Mouse (Mus musculus) hindbrain, postnatal 0 days (tissue): ENCODE results near the gene Jpt1. TPM values are rescaled to one million over a fixed set of nuclear protein-coding genes. Genes with fewer than 3 reads are reported as not detected.
"Not testable (repeated sequence)": the region's sequence is repeated elsewhere in the genome, so short reads cannot be mapped to it uniquely, and the experiment has no call there.

ENCODE experiments used
- ATAC-seq: fragments of 200-750 bp; cut with Nextera tagmentation; 2 replicates; pipeline ENCODE4 v1.8.0; 2017; ENCODE audit warnings: mild to moderate bottlenecking, moderate TSS enrichment, moderate library complexity
- DNase-seq: peaks from one replicate; pipeline ENCODE4 v3.0.0-alpha.2; 2015; ENCODE audit warnings: low spot score
- H3K27ac ChIP-seq: fragments of 300-500 bp; sonication (generic); 2 replicates; pipeline ENCODE4 v1.5.1; 2014; ENCODE audit warnings: mild to moderate bottlenecking
- H3K27me3 ChIP-seq: fragments of 300-500 bp; sonication (generic); 2 replicates; pipeline ENCODE4 v1.6.1; 2014; ENCODE audit warnings: low read length, mixed read lengths; ENCODE audit not compliant: insufficient read depth
- H3K36me3 ChIP-seq: fragments of 300-500 bp; sonication (generic); 2 replicates; pipeline ENCODE4 v1.6.1; 2014; ENCODE audit warnings: low read length, mixed read lengths; ENCODE audit not compliant: insufficient read depth
- H3K4me1 ChIP-seq: fragments of 300-500 bp; sonication (generic); 2 replicates; pipeline ENCODE4 v1.6.1; 2014; ENCODE audit warnings: antibody characterized with exemption, low read length, mixed read lengths; ENCODE audit not compliant: insufficient read depth
- H3K4me2 ChIP-seq: fragments of 300-500 bp; sonication (generic); 2 replicates; pipeline ENCODE4 v1.6.1; 2014; ENCODE audit warnings: low read depth, mild to moderate bottlenecking, low read length, moderate library complexity, mixed read lengths
- H3K4me3 ChIP-seq: fragments of 300-500 bp; sonication (generic); 2 replicates; pipeline ENCODE4 v1.5.1; 2014; ENCODE audit warnings: low read length
- H3K9ac ChIP-seq: fragments of 300-500 bp; sonication (generic); replicated peaks from 2 replicates; pipeline ENCODE4 v1.6.1; 2014; ENCODE audit warnings: mild to moderate bottlenecking, low read length, moderate library complexity, mixed read lengths
- H3K9me3 ChIP-seq: fragments of 300-500 bp; sonication (generic); 2 replicates; pipeline ENCODE4 v1.6.1; 2016; ENCODE audit warnings: low read length, mixed read lengths
- CTCF ChIP-seq: IDR thresholded peaks from 2 replicates; pipeline ENCODE4 v1.5.1; 2016; ENCODE audit warnings: antibody characterized with exemption, control low read depth, low read depth
- WGBS: fragments of 180-500 bp; shearing (Covaris S2); extraction: QIAGEN DNeasy Blood & Tissue Kit; methylation state at CpG from one replicate; pipeline ENCODE4 v1.1.7; 2014; 5-methylcytosine and 5-hydroxymethylcytosine counted together
- polyA plus RNA-seq: library from polyadenylated mRNA; unstranded; fragments of >200 nt; fragmentation: Nextera tagmentation; extraction: Ambion mirVana; gene quantifications from 2 replicates; pipeline ENCODE4 v1.2.1, GENCODE M21; 2015
- total RNA-seq: library from RNA; depleted of rRNA; stranded (reverse); fragments of >200 nt; gene quantifications from 2 replicates; pipeline ENCODE4 v1.2.3, GENCODE M21; 2014

The Jpt1 gene
- total and polyA plus RNA-seq, 2 experiments from 2014 or later, result 655 to 1,016 TPM

DNA sequence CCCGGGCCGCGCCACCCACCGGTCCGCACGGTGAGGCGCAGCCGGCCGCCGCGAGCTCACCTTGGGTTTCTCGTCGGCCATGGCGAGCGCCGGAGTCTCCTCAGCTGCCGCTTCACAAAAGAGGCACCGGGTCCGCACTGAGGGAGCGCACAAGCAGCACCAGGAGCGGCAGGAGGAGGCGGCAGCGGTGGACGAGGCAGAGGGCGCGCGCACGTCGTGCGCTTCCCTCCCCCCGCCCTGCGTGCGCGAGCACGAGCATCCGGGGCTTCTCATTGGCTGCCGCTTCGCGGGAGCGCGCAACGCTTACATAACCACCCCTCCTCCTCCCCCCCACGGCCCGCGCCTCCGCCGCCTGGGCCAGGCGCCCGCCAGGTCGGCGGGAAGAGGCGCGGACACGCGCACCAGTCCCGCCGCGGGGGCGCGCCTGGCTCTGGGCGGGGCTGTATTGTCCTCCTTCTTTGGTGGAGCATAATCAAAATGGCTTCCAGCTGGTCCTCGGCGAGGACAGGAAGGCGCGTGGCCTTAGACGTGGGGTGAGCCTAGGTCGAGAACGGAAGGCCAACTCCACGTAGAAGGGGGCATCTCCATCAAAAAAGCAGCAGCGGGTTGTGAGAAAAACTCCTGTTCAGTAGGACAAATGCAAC lies 22.0 kb upstream of the Jpt1 start, which contains the start of gene Sumo2:
Sumo2 (minus strand) TSS at position 239 of the 644 bp plus-strand sequence.
- Histone ChIP-seq H3K9me3 (no peaks in the 10 kb centered on the region), H3K9ac (peak within 1 kb of the TSS; percentile 95), H3K4me2 (peak within 1 kb of the TSS; percentile 77), H3K4me1 (peaks cover 14% of the 10 kb centered on the region), H3K27me3 (no peaks in the 10 kb centered on the region), H3K27ac (peak within 1 kb of the TSS; percentile 100), H3K36me3 (peaks cover 18% of the 10 kb centered on the region), H3K4me3 (peak within 1 kb of the TSS; percentile 91)
- ATAC-seq, result peak; percentile 94
- TF ChIP-seq CTCF, result no peak
- DNase-seq, result peak; percentile 99
- WGBS, result 2% methylated on average over 44 of the region's 70 CpGs

DNA sequence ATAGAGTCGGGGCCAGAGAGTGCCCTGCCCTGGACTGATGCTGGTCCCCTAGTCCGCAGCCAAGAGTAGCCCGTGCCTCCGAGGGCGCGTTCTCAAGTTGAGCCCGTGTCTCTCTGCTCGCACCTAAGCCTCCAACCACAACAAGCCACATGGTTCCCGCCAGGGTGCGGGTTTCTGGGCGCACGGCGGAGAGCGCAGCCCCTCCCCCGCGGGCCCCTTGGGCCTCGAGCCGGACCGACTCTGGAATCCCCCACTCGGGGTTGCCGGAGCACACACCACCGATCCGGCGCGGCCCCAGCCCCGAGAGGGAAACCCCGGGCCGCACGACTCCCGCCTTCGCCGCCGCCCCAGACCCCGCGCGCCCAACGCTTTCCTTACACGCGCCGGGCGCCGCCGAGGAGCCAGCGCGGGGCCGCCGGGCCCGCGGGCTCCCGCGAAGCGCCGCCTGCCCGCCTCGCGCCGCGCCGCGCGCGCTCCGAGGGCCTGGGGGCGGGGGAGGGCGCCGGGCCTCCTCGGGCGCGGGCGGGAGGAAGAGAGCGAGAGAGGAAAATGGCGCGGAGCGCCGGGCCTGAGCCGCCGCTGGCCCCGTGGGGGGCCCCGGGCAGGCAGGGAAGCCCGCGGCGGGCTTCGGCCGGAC lies 21.3 kb upstream of the Jpt1 start:
- Histone ChIP-seq H3K36me3 (peaks cover 18% of the 10 kb centered on the region), H3K27me3 (no peaks in the 10 kb centered on the region), H3K4me3 (peak overlapping the region; percentile 91), H3K9me3 (no peaks in the 10 kb centered on the region), H3K9ac (peak overlapping the region; percentile 95), H3K27ac (peak overlapping the region; percentile 100), H3K4me2 (peak overlapping the region; percentile 77), H3K4me1 (peaks cover 14% of the 10 kb centered on the region)
- peak; percentile 85 for ATAC-seq
- WGBS, result 2% methylated on average over 43 of the region's 84 CpGs
- TF ChIP-seq CTCF, result no peak
- peak; percentile 90 for DNase-seq

DNA sequence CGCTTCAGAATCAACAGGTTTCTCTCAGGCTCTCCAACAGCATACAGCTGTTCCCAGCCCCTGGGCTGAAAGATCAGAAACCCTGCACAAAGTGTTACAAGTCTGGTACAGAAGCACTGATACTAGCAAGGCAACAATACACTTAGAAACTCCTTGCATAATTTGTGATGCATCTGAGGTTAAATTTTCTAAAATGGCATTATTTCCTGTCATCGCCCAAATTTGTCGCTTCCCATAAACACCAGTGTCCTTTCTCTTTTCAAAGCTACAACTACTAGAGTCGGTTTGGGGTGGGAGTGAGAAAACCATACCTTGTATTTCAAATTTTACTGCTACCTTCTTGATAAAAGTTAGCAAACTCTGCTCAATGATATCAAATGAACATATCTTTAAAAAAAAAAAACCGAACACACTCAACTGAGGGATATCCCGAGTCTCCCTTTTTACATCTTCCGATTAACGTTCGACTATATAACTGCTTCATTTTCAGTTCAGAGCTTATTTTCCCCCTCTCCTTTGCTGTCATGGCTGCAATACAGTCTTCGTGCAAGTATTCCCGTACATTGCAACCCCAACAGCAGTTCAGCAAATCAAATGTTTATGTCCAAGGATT lies 20.7 kb upstream of the Jpt1 start:
- Histone ChIP-seq H3K4me2 (peak overlapping the region; percentile 77), H3K27ac (peak overlapping the region; percentile 100), H3K4me3 (peak overlapping the region; percentile 91), H3K36me3 (peaks cover 23% of the 10 kb centered on the region), H3K27me3 (no peaks in the 10 kb centered on the region), H3K9me3 (no peaks in the 10 kb centered on the region), H3K9ac (peak overlapping the region; percentile 95), H3K4me1 (peaks cover 14% of the 10 kb centered on the region)
- ATAC-seq, result no peak
- no peak for DNase-seq
- 5% methylated on average over 11 of the region's 11 CpGs for WGBS
- TF ChIP-seq CTCF, result no peak

DNA sequence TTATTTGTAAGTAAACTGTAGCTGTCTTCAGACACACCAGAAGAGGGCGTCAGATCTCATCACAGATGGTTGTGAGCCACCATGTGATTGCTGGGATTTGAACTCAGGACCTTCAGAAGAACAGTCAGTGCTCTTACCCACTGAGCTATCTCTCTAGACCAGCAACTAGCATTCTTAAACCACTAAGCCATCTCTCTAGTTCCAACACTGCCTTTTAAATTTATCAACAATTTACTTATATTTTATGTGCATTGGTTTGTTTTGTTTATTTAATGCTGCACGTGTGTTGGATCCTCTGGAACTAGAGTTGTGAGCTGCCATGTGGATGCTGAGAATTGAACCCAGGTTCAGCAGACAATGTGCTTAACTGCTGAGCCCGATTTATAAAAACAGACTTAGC lies 12.3 kb upstream of the Jpt1 start:
- not testable (repeated sequence) for H3K4me1 ChIP-seq, H3K9ac ChIP-seq, H3K27me3 ChIP-seq, H3K27ac ChIP-seq, H3K9me3 ChIP-seq, H3K4me2 ChIP-seq, H3K4me3 ChIP-seq, ATAC-seq, DNase-seq
- WGBS, result 82% methylated on average over 3 of the region's 3 CpGs
- H3K36me3 ChIP-seq, result peaks cover 39% of the 10 kb centered on the region

DNA sequence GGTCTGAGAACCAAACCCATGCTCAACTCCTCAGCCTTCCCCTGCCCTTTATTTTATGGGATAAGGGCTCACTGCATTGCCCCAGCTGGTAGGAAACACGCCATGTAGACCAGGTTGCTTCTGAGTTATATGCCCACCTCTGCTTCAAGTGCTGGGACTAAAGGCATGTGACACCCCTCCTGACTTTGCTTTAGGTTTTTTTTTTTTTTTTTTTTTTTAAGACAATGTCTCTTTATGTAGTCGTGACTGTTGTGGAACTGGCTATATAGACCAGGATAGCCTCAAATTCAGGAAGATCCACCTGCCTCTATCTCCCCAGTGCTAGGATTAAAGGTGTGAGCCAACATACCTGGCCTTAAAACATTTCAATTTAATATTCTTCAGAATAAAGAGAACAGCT lies 8.5 kb upstream of the Jpt1 start:
- H3K9me3 ChIP-seq, result no peaks in the 10 kb centered on the region
- ATAC-seq (no peak), DNase-seq (no peak)
- H3K4me2 ChIP-seq, result no peak overlapping the region
- H3K4me3 ChIP-seq, result no peak overlapping the region
- no peak for TF ChIP-seq CTCF
- no peaks in the 10 kb centered on the region for H3K27me3 ChIP-seq
- 64% methylated on average over 2 of the region's 2 CpGs for WGBS
- peaks cover 34% of the 10 kb centered on the region for H3K36me3 ChIP-seq
- H3K9ac ChIP-seq, result no peak overlapping the region
- no peaks in the 10 kb centered on the region for H3K4me1 ChIP-seq
- H3K27ac ChIP-seq, result no peak overlapping the region

DNA sequence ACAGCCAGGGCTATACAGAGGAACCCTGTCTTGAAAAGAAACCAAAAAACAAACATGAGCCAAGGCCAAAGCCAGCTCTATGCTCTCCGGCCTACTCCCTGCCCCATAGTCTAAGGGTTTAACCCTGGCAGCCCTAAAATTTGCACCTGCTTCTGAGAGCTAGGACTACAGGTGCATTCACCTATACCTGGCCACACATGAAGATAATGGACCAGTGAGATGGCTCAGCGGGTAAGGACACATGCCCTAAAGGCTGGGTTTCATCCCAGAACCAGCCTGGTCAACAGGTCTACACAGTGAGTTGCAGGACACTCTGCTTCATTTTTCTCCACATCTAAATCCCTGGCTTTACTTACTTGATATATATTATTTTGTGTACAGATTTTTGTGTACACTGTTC lies 8.1 kb upstream of the Jpt1 start:
- H3K9ac ChIP-seq, result no peak overlapping the region
- H3K9me3 ChIP-seq, result no peaks in the 10 kb centered on the region
- H3K27ac ChIP-seq, result no peak overlapping the region
- peaks cover 34% of the 10 kb centered on the region for H3K36me3 ChIP-seq
- no peaks in the 10 kb centered on the region for H3K27me3 ChIP-seq
- DNase-seq, result no peak
- H3K4me2 ChIP-seq, result no peak overlapping the region
- no peak overlapping the region for H3K4me3 ChIP-seq
- WGBS, result 88% methylated on average over 2 of the region's 2 CpGs
- no peak for ATAC-seq
- TF ChIP-seq CTCF, result no peak
- no peaks in the 10 kb centered on the region for H3K4me1 ChIP-seq

DNA sequence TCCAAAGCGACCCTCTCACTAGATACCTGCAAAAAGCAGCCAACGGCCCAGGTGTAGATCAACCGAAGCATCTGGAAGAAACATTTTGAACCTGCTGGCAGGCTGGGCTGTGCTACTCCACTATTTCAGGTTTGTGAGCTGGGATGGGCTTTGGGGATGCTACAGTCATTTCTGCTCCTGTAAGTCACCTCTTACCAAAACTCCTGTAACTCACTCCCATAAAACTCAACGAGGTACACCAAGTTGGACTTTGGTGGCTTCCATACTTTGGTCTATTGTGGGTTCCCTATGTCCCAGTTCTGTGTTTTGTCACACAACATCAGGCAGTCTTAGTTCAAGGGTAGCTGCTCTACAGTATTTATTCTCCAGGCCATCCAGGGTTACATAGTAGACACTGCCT lies 6.9 kb upstream of the Jpt1 start:
- Histone ChIP-seq H3K9ac (no peak overlapping the region), H3K27me3 (no peaks in the 10 kb centered on the region), H3K4me3 (no peak overlapping the region), H3K4me1 (no peaks in the 10 kb centered on the region), H3K9me3 (no peaks in the 10 kb centered on the region), H3K4me2 (no peak overlapping the region), H3K27ac (no peak overlapping the region), H3K36me3 (peaks cover 28% of the 10 kb centered on the region)
- WGBS, result 94% methylated on average over 4 of the region's 4 CpGs
- no peak for DNase-seq
- ATAC-seq, result no peak
- TF ChIP-seq CTCF, result no peak
